Mouse (Mus musculus) ES-E14 (cell line): ENCODE measurements around the gene Misp. TPM values are rescaled to one million over a fixed set of nuclear protein-coding genes. Genes with fewer than 3 reads are reported as not detected.

Source experiments
- DNase-seq: peaks from one replicate; pipeline ENCODE4 v3.0.0-alpha.2; 2013; ENCODE audit warnings: low read depth, low spot score
- H3K27ac ChIP-seq: 2 replicates; pipeline ENCODE4 v1.5.1; 2012; ENCODE audit warnings: low read depth, mild to moderate bottlenecking, low read length, moderate library complexity, mixed read lengths; ENCODE audit not compliant: poor library complexity, insufficient read depth, severe bottlenecking
- H3K36me3 ChIP-seq: 2 replicates; pipeline ENCODE4 v1.6.1; 2012; ENCODE audit warnings: mild to moderate bottlenecking, low read length, moderate library complexity, mixed read lengths; ENCODE audit not compliant: control insufficient read depth, poor library complexity, insufficient read depth, severe bottlenecking
- H3K4me1 ChIP-seq, 2 experiments: fragments of 150-350 bp in 1 of 2; sonication (generic) in 1 of 2; 2 replicates each; pipeline ENCODE4 v1.6.1; 2012; ENCODE audit warnings: low read length in 2 of 2, mild to moderate bottlenecking in 1 of 2, mixed read lengths in 1 of 2; ENCODE audit not compliant: control insufficient read depth in 2 of 2, insufficient read depth in 2 of 2, poor library complexity in 1 of 2
- H3K4me3 ChIP-seq, 2 experiments: fragments of 150-350 bp in 1 of 2; sonication (generic) in 1 of 2; 2 replicates each; pipeline ENCODE4 v1.5.1; 2012; ENCODE audit warnings: low read length in 2 of 2, low read depth in 1 of 2, mild to moderate bottlenecking in 1 of 2, mixed read lengths in 1 of 2; ENCODE audit not compliant: insufficient read depth in 1 of 2, poor library complexity in 1 of 2, severe bottlenecking in 1 of 2
- H3K9ac ChIP-seq: 2 replicates; pipeline ENCODE4 v1.6.1; 2012; ENCODE audit warnings: low read depth, mild to moderate bottlenecking, low read length, mixed read lengths; ENCODE audit not compliant: poor library complexity, insufficient read depth, severe bottlenecking
- H3K9me3 ChIP-seq: fragments of 150-350 bp; sonication (generic); 2 replicates; pipeline ENCODE4 v1.6.1; 2012; ENCODE audit warnings: low read depth, mild to moderate bottlenecking, low read length; ENCODE audit not compliant: control insufficient read depth, insufficient read depth
- CHD2 ChIP-seq: IDR thresholded peaks from 2 replicates; pipeline ENCODE4 v1.6.1; 2014; ENCODE audit warnings: mild to moderate bottlenecking, low read depth, low read length, inconsistent platforms
- HCFC1 ChIP-seq: IDR thresholded peaks from 2 replicates; pipeline ENCODE4 v1.6.1; 2012; ENCODE audit warnings: low read length, inconsistent platforms, borderline replicate concordance; ENCODE audit not compliant: insufficient read depth
- MAFK ChIP-seq: IDR thresholded peaks from 2 replicates; pipeline ENCODE4 v1.6.1; 2014; ENCODE audit warnings: mild to moderate bottlenecking, low read depth, low read length, inconsistent platforms; ENCODE audit not compliant: insufficient read depth
- ZC3H11A ChIP-seq: IDR thresholded peaks from 2 replicates; pipeline ENCODE4 v1.6.1; 2012; ENCODE audit warnings: low read depth, mild to moderate bottlenecking, inconsistent platforms, low read length, borderline replicate concordance
- ZNF384 ChIP-seq: IDR thresholded peaks from 2 replicates; pipeline ENCODE4 v1.6.1; 2012; ENCODE audit warnings: low read depth, low read length, inconsistent platforms
- in situ Hi-C, 2 experiments: fragments of 600-800 bp; cut with MboI; formaldehyde crosslinking; loops; one replicate each; pipeline ENCODE4 v1.15.1; 2025; ENCODE audit warnings: low sequenced_read_pairs in 2 of 2, inconsistent platforms in 1 of 2; ENCODE audit not compliant: unreplicated experiment in 2 of 2
- total RNA-seq: library from RNA; depleted of rRNA; stranded (reverse); fragments of 300-350 nt; gene quantifications from 2 replicates; pipeline ENCODE4 v1.2.3, GENCODE M21; 2012

Misp gene
- total RNA-seq, 1 experiment: 1.7 TPM

GRCm38 (mm10) chr10:79873715-79874289, 53.0 kb downstream of the Misp start:
- Histone ChIP-seq H3K4me1 (no peaks in the 10 kb centered on the region), H3K4me3 (peak overlapping the region; percentile 66 to 73), H3K27ac (no peak overlapping the region), H3K36me3 (no peaks in the 10 kb centered on the region), H3K9me3 (no peaks in the 10 kb centered on the region), H3K9ac (no peak overlapping the region)
- TF ChIP-seq ZNF384: no peak
- no peak for TF ChIP-seq ZC3H11A
- no peak for TF ChIP-seq CHD2
- no peak for TF ChIP-seq HCFC1
- no peak for TF ChIP-seq MAFK
- in situ Hi-C loops: no loop called here
- DNase-seq: no peak

GRCm38 (mm10) chr10:79874290-79874862, 53.6 kb downstream of the Misp start, which contains the start of the genes Prtn3 and Plppr3:
Gene Prtn3, plus strand, starts transcription at chr10:79874476.
Gene Plppr3, minus strand, starts transcription at chr10:79874634.
- Histone ChIP-seq H3K9me3 (no peaks in the 10 kb centered on the region), H3K4me3 (peak within 1 kb of the TSS; percentile 66 to 73), H3K36me3 (no peaks in the 10 kb centered on the region), H3K4me1 (no peaks in the 10 kb centered on the region), H3K9ac (peak within 1 kb of the TSS; percentile 32), H3K27ac (no peak within 1 kb of the TSS)
- TF ChIP-seq MAFK: no peak
- TF ChIP-seq ZNF384: no peak
- TF ChIP-seq CHD2: no peak
- TF ChIP-seq HCFC1: no peak
- TF ChIP-seq ZC3H11A: no peak
- DNase-seq: no peak
- in situ Hi-C loops: no loop called here

- no peak for DNase-seq
- H3K36me3 ChIP-seq: no peaks in the 10 kb centered on the region
- in situ Hi-C loops: no loop called here
- H3K27ac ChIP-seq: no peak overlapping the region
- no peak overlapping the region for H3K9ac ChIP-seq
- no peaks in the 10 kb centered on the region for H3K9me3 ChIP-seq
- no peak overlapping the region for H3K4me3 ChIP-seq
- H3K4me1 ChIP-seq: peaks cover 0 to 15% of the 10 kb centered on the region in 2 experiments; a peak in 1 of 4 replicates
- TF ChIP-seq HCFC1 (no peak), ZNF384 (no peak), CHD2 (no peak), ZC3H11A (no peak), MAFK (no peak)
Observed at GRCm38 (mm10) chr10:79877174-79877573, 56.4 kb downstream of the Misp start.

- H3K9me3 ChIP-seq: no peaks in the 10 kb centered on the region
- no peak overlapping the region for H3K27ac ChIP-seq
- peaks cover 0 to 19% of the 10 kb centered on the region in 2 experiments; a peak in 1 of 4 replicates for H3K4me1 ChIP-seq
- H3K4me3 ChIP-seq: no peak overlapping the region
- DNase-seq: no peak
- H3K9ac ChIP-seq: no peak overlapping the region
- in situ Hi-C loops: no loop called here
- no peaks in the 10 kb centered on the region for H3K36me3 ChIP-seq
- no peak for TF ChIP-seq ZC3H11A
- TF ChIP-seq MAFK: no peak
- TF ChIP-seq ZNF384: no peak
- no peak for TF ChIP-seq HCFC1
- TF ChIP-seq CHD2: no peak
Observed at GRCm38 (mm10) chr10:79877757-79878156, 57.0 kb downstream of the Misp start.
